Mouse (Mus musculus) heart, embryonic 15.5 days (tissue): ENCODE data around the gene Gm40460. TPM values are rescaled to one million over a fixed set of nuclear protein-coding genes. Genes with fewer than 3 reads are reported as not detected.
"Not testable (repeated sequence)": the region's sequence is repeated elsewhere in the genome, so short reads cannot be mapped to it uniquely, and the experiment has no call there.

Source experiments
- ATAC-seq: fragments of 200-750 bp; cut with Nextera tagmentation; replicated peaks from 2 replicates; pipeline ENCODE4 v1.8.0; 2017; ENCODE audit warnings: low read depth, moderate TSS enrichment; ENCODE audit not compliant: insufficient number of reproducible peaks, insufficient read depth, low FRiP score
- H3K27ac ChIP-seq: fragments of 300-500 bp; sonication (generic); 2 replicates; pipeline ENCODE4 v1.5.1; 2015; ENCODE audit warnings: mild to moderate bottlenecking, inconsistent platforms
- H3K27me3 ChIP-seq: fragments of 300-500 bp; sonication (generic); 2 replicates; pipeline ENCODE4 v1.6.1; 2015; ENCODE audit warnings: inconsistent platforms
- H3K36me3 ChIP-seq: fragments of 300-500 bp; sonication (generic); 2 replicates; pipeline ENCODE4 v1.6.1; 2015; ENCODE audit warnings: mild to moderate bottlenecking, inconsistent platforms
- H3K4me1 ChIP-seq: fragments of 300-500 bp; sonication (generic); replicated peaks from 2 replicates; pipeline ENCODE4 v1.6.1; 2015; ENCODE audit warnings: inconsistent platforms
- H3K4me2 ChIP-seq: fragments of 300-500 bp; sonication (generic); 2 replicates; pipeline ENCODE4 v1.6.1; 2015; ENCODE audit warnings: inconsistent platforms, mild to moderate bottlenecking, moderate library complexity
- H3K4me3 ChIP-seq: fragments of 300-500 bp; sonication (generic); 2 replicates; pipeline ENCODE4 v1.5.1; 2015; ENCODE audit warnings: mild to moderate bottlenecking, inconsistent platforms
- H3K9ac ChIP-seq: fragments of 300-500 bp; sonication (generic); 2 replicates; pipeline ENCODE4 v1.6.1; 2015; ENCODE audit warnings: mild to moderate bottlenecking, inconsistent platforms
- H3K9me3 ChIP-seq: fragments of 300-500 bp; sonication (generic); replicated peaks from 2 replicates; pipeline ENCODE4 v1.6.1; 2016; ENCODE audit warnings: inconsistent platforms
- WGBS: fragments of 180-500 bp; shearing (Covaris S2); methylation state at CpG from one replicate; pipeline ENCODE4 v1.1.7; 2015; ENCODE audit warnings: mixed read lengths; 5-methylcytosine and 5-hydroxymethylcytosine counted together
- polyA plus RNA-seq: library from polyadenylated mRNA; unstranded; fragments of >200 nt; fragmentation: Nextera tagmentation; extraction: Ambion mirVana; gene quantifications from 2 replicates; pipeline ENCODE4 v1.2.1, GENCODE M21; 2015

The Gm40460 gene
- not detected in 2 replicates for polyA plus RNA-seq

DNA sequence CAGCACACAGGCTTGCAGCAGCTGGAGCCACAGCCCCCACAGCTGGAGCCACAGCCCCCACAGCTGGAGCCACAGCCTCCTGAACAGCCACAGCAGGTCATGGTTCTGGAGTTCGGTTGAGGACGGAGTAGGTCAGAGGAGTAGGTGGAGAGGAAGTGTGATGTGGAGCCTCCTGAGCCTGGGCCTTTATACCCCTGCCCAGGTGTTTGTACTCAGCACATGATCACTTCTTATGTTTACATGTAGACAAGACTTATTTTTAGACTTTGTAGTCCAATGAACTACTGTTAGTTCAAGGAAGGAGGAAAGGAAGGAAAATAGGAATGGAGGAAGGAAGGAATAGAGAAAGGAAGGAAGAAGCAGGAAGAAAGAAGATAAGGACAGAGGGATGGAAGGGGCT, at the start of gene Gm40460:
TSS of gene Gm40460 (minus strand) at position 101 of the 400 bp plus-strand sequence.
- 37% methylated on average over 2 of the region's 2 CpGs for WGBS
- Histone ChIP-seq H3K36me3 (no peaks in the 10 kb centered on the region), H3K4me2 (no peak within 1 kb of the TSS), H3K9ac (no peak within 1 kb of the TSS), H3K27me3 (0 out of 2 replicates have a peak, but pooled peaks cover 3% of the 10 kb centered on the region), H3K4me3 (no peak within 1 kb of the TSS), H3K9me3 (no peaks in the 10 kb centered on the region), H3K4me1 (no peaks in the 10 kb centered on the region), H3K27ac (no peak within 1 kb of the TSS)
- ATAC-seq = no peak

DNA sequence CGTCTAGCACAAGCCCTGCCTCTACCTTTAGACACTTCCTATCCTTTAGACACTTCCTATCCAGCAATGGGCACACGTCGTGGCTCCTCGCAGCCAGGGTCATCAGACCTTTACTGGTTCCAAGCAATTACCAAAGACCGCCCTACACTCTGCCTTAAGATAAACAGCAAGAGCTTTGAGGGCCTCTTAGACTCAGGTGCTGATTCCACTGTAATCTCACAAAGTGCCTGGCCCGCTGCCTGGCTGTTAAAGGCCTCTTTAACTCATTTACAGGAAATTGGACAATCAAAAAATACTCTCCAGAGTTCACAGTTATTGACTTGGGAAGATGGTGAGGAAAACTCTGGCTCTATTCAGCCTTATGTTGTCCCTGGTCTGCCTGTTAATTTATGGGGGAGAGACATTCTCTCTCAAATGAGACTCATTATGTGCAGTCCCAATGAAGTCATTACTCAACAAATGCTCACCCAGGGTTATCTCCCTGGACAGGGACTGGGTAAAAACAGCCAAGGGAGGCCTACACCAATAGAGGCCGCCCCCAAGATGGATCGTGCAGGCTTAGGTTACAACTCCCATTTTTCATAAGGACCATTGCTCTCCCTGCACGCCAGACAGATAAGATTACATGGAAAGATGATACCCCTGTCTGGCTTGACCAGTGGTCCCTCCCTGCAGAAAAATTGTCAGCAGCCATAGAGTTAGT, 45.2 kb upstream of the Gm40460 start:
- H3K4me1 ChIP-seq = peaks cover 18% of the 10 kb centered on the region
- H3K36me3 ChIP-seq, ATAC-seq, H3K27ac ChIP-seq, H3K4me3 ChIP-seq, H3K27me3 ChIP-seq, H3K4me2 ChIP-seq, H3K9ac ChIP-seq, H3K9me3 ChIP-seq: not testable (repeated sequence)
- 41% methylated on average over 9 of the region's 9 CpGs for WGBS

- Histone ChIP-seq H3K36me3 (no peaks in the 10 kb centered on the region), H3K4me2 (peak overlapping the region; percentile 67), H3K9me3 (no peaks in the 10 kb centered on the region), H3K27me3 (no peaks in the 10 kb centered on the region), H3K9ac (peak overlapping the region; percentile 32; the same call in 1 of the 2 replicates), H3K4me1 (peaks cover 18% of the 10 kb centered on the region), H3K27ac (peak overlapping the region; percentile 84), H3K4me3 (peak overlapping the region; percentile 53)
- WGBS = 21% methylated on average over 23 of the region's 23 CpGs
- ATAC-seq = peak; percentile 63
Measured at GRCm38 (mm10) chr7:142285130-142285835, 44.4 kb upstream of the Gm40460 start.

GRCm38 (mm10) chr7:142284615-142285080, 43.8 kb upstream of the Gm40460 start:
- Histone ChIP-seq H3K4me3 (peak overlapping the region; percentile 53), H3K4me2 (peak overlapping the region; percentile 67), H3K9me3 (no peaks in the 10 kb centered on the region), H3K9ac (peak overlapping the region; percentile 69), H3K36me3 (no peaks in the 10 kb centered on the region), H3K27ac (peak overlapping the region; percentile 84), H3K4me1 (peaks cover 18% of the 10 kb centered on the region), H3K27me3 (no peaks in the 10 kb centered on the region)
- WGBS = under 1% methylated on average over 19 of the region's 19 CpGs
- ATAC-seq = peak; percentile 72

DNA sequence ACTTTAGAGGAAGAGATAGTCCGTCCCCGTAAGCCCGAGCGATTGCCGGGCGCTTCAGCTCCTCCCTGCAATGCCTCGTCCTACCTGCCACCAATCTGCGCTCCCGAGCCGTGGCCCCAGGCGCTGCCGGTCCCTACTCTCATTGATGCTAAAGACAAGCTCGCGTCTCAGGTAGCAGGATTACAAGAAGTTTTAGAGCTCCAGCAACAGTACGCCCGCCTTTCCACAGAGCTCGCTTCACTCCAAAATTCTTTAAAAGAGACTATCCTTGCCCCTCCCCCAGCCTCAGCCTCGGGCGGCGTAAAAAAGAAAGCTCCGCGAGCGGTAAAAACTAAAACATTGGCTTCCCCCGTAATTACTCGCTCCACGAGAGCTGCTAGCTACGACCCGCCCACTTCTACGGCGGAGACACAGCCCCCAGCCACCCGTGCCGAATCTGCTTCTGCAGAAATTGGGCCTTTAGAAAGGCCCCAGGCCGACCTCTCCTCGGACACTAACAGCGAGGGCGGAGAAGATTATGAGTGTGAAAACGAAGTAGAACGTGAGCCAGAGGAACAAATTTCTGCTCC, 43.2 kb upstream of the Gm40460 start:
- peak overlapping the region; percentile 53 for H3K4me3 ChIP-seq
- H3K9ac ChIP-seq = peak overlapping the region; percentile 69
- H3K36me3 ChIP-seq = no peaks in the 10 kb centered on the region
- H3K4me1 ChIP-seq = peaks cover 18% of the 10 kb centered on the region
- no peaks in the 10 kb centered on the region for H3K9me3 ChIP-seq
- under 1% methylated on average over 38 of the region's 38 CpGs for WGBS
- peak overlapping the region; percentile 67 for H3K4me2 ChIP-seq
- ATAC-seq = peak; percentile 57
- H3K27ac ChIP-seq = peak overlapping the region; percentile 84
- no peaks in the 10 kb centered on the region for H3K27me3 ChIP-seq

DNA sequence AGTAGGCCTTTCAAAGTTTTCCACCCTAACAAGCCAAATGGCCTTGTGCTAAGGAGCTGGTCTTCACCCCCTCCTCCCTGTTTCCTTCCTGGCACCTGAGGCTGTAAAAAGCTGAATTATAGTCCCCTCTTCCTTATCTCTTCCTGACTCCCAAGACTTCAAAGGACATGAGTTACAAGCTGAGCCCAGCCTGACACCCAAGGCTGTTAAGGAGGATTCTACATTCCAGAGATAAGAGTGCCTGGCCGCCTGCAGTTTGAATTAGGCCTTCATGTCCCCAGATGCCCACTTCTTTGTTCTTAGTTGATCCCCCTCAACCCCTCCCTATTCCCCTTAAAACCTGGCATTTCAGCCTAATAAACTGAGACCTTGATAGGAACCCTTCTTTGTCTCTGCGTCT, 42.0 kb upstream of the Gm40460 start:
- peak overlapping the region; percentile 67 for H3K4me2 ChIP-seq
- not testable (repeated sequence) for H3K27ac ChIP-seq

GRCm38 (mm10) chr7:142279291-142279690, 38.4 kb upstream of the Gm40460 start:
- H3K9me3 ChIP-seq, H3K27me3 ChIP-seq, H3K27ac ChIP-seq, H3K4me3 ChIP-seq, H3K4me2 ChIP-seq, H3K36me3 ChIP-seq, ATAC-seq, H3K9ac ChIP-seq: not testable (repeated sequence)
- WGBS = 71% methylated on average over 1 of the region's 1 CpGs
- H3K4me1 ChIP-seq = peaks cover 14% of the 10 kb centered on the region

More for the DNA sequence above, 42.0 kb upstream of the Gm40460 start:
- not testable (repeated sequence) for ATAC-seq, H3K9me3 ChIP-seq, H3K9ac ChIP-seq, H3K4me3 ChIP-seq, H3K36me3 ChIP-seq, H3K27me3 ChIP-seq
- H3K4me1 ChIP-seq = peaks cover 18% of the 10 kb centered on the region
- WGBS = 15% methylated on average over 2 of the region's 2 CpGs

DNA sequence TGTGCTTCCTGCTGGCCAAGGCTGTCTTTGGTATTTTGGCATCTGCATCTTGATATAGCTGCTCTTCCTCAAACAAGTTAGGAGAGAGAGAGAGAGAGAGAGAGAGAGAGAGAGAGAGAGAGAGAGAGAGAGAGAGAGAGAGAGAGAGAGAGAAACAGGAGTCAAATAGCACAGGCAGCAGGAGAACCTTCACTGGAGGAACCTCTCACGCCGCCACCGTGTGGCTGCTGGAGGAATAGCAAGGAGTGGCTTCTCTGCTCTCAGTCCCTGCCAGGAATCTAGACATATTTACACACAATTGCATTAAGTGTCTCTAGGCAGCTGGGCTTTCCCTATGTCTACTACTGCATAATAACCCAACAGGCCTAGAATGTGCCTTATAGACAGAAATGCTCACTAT, 37.3 kb upstream of the Gm40460 start:
- not testable (repeated sequence) for ATAC-seq, H3K27me3 ChIP-seq, H3K27ac ChIP-seq, H3K4me2 ChIP-seq, H3K9ac ChIP-seq, H3K4me3 ChIP-seq, H3K36me3 ChIP-seq, H3K9me3 ChIP-seq
- H3K4me1 ChIP-seq = peaks cover 12% of the 10 kb centered on the region
- WGBS = 2% methylated on average over 3 of the region's 3 CpGs

DNA sequence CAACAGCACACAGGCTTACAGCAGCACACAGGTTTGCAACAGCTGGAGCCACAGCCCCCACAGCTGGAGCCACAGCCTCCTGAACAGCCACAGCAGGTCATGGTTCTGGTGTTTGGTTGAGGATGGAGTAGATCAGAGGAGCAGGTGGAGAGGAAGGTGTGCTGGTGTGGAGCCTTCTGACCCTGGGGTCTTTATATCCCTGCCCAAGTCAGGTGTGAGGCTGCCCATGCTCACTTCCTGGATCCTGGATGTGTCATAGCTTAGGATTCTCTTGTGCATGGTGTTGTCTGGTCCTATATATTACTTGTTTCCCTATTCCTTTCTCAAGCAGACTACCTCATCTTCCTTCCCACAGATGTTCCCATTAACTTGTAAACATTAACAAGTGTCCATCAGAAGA, 33.4 kb upstream of the Gm40460 start, which contains the start of gene Gm4559:
TSS of gene Gm4559 (minus strand) at position 101 of the 400 bp plus-strand sequence.
- not testable (repeated sequence) for H3K27me3 ChIP-seq, H3K4me1 ChIP-seq, H3K9ac ChIP-seq, H3K36me3 ChIP-seq, H3K9me3 ChIP-seq, H3K27ac ChIP-seq, ATAC-seq, H3K4me3 ChIP-seq, H3K4me2 ChIP-seq

- H3K27ac ChIP-seq, H3K9me3 ChIP-seq, H3K27me3 ChIP-seq, H3K4me1 ChIP-seq, H3K9ac ChIP-seq, H3K36me3 ChIP-seq, H3K4me3 ChIP-seq, H3K4me2 ChIP-seq, ATAC-seq: not testable (repeated sequence)
- WGBS = 40% methylated on average over 1 of the region's 1 CpGs
Measured at GRCm38 (mm10) chr7:142258254-142258653, 17.4 kb upstream of the Gm40460 start, which contains the start of gene Gm2431. TSS of gene Gm2431 (minus strand) at chr7:142258354.

DNA sequence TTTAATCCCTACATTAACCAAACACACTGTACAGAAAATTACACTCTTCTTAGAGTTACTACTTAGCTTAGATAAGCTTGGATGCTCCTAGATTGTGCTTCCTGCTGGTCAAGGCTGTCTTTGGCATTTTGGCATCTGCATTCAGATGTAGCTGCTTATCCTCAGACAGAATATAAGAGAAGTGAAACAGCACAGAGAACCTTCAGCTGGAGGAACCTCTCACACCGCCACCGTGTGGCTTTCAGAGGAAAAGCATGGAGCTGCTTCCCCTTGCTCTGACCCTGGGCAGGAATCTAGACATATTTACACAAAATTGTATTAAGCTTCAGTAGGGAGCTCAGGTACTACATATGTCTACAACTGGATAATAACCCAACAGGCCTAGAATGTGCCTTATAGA, 14.6 kb upstream of the Gm40460 start:
- no peak overlapping the region for H3K9ac ChIP-seq
- 1% methylated on average over 2 of the region's 2 CpGs for WGBS
- no peaks in the 10 kb centered on the region for H3K4me1 ChIP-seq
- no peak overlapping the region for H3K4me2 ChIP-seq
- 0 out of 2 replicates have a peak, but pooled peaks cover 5% of the 10 kb centered on the region for H3K27me3 ChIP-seq
- no peak for ATAC-seq
- H3K27ac ChIP-seq = no peak overlapping the region
- no peaks in the 10 kb centered on the region for H3K36me3 ChIP-seq
- H3K9me3 ChIP-seq = no peaks in the 10 kb centered on the region
- no peak overlapping the region for H3K4me3 ChIP-seq
